Mouse (Mus musculus): Measurements from ENCODE around the gene Hist1h2ad.
"Not testable (repeated sequence)": the region's sequence is repeated elsewhere in the genome, so short reads cannot be mapped to it uniquely, and the experiment has no call there.

GRCm38 (mm10) chr13:23571504-23572217, 2.5 kb upstream of the Hist1h2ad start:
- TF ChIP-seq POLR2A (IDR thresholded peaks at IDR 0.05; ENCODE audit: borderline replicate concordance, insufficient read depth, low read length); CTCF (IDR thresholded peaks at IDR 0.05; ENCODE audit: borderline replicate concordance, insufficient read depth, low read depth, low read length): not testable (repeated sequence)

All from cerebellum, adult 2 months (tissue).